Mouse (Mus musculus) Muller cell, postnatal 12 days (primary cell): ENCODE measurements around the gene Rnasel.

ENCODE experiments used
- DNase-seq: peaks from one replicate; pipeline ENCODE4 v3.0.0-alpha.2; 2015; ENCODE audit errors: inconsistent ontology term

Rnasel gene

DNA sequence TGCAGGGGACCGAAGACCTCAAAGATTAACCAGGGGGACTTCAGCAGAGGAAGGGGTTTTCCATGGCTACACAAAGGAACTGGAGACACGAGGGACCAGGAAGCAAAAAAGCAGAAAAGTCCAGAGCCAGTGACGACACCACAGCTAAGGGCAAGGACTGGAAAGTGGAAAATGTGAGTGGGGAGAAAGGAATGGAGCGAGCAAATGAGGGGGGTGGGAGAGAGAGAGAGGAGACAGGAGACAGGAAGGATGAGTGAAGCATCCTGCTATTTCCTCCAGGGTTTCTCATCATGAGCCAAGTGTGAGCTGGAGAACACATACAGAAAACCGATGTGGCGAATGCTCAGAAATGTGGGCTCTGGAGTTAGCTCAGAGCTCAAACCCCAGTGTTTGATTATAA, 13.1 kb upstream of the Rnasel start:
- DNase-seq = peak; percentile 70

GRCm38 (mm10) chr1:153737101-153738085, 11.8 kb upstream of the Rnasel start:
- DNase-seq = peak; percentile 89

DNA sequence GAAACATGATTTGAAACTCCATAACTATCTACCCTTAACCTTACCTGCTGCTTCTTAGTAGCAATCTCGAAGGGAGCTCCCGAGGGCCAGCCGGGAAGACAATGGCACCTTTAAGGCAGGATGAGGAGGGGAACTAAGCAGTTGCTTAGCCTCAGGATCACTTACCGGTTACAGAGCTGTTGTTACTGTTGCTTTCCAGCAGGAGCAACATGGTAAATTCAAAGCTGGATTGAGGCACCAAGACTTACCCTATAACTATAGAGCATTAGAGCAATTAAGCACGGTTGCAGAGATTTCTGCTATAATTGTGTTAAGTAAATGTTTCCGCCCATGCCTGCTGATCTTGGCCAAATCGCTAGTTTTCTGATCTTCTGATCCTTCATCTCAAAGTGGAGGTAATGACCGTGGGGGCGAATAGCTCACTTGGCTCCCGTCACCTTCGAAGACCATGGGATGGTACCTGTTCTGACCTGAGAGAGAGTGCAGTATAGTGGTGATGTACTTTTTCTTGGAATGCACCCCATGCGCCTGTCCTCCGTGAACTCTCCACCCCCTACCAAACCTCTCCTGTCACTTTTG, 9.7 kb upstream of the Rnasel start:
- DNase-seq = no peak

DNA sequence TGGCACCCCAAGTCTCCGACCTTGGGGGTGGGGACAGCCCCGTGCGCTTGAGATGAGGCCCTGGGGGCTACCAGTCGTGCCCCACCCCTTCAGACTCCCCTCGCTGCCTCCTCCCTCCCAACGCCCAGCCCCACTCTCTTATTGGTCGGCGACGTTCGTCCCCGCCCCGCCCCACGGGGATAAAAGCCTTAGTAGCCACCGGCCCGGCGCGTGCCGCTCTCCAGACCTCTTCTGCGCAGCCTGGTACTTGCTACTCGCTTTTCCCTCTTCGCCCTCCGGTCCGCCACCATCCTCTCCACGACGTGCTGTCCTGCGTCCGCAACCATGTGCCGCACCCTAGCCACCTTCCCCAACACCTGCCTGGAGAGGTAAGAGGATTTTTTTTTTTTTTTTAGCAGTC, 9.1 kb upstream of the Rnasel start, which contains the start of gene Rgs16:
Gene Rgs16, plus strand, starts transcription at position 205 of the 400 bp plus-strand sequence.
- peak; percentile 98 for DNase-seq

DNA sequence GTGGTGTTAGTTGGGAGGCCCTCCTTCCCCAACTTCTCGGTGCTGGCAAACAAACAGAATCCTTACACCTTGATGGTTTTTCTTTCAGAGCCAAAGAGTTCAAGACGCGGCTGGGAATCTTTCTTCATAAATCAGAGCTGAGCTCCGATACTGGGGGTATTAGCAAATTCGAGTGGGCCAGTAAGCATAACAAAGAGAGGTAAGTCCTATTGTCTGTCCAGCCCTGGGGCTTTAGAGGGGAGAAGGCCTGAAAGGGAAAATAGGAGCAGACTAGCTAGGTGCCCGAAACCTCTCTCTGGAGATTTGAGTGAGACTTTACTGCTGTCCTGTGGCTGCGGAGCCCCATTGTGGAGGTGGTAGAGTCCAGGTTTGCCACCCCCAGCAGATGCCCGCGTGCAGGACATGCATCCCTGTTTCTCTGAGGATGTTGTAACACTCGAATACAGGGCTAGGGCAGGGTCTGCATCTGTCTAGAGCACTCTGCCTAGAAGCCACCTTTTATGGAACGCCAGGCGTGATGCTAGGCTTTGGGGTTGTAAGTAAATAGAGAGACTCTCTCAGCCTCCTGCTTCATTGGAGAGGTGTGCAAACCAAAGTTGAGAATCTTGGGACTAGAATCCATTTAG, 8.3 kb upstream of the Rnasel start:
- peak; percentile 57 for DNase-seq

DNA sequence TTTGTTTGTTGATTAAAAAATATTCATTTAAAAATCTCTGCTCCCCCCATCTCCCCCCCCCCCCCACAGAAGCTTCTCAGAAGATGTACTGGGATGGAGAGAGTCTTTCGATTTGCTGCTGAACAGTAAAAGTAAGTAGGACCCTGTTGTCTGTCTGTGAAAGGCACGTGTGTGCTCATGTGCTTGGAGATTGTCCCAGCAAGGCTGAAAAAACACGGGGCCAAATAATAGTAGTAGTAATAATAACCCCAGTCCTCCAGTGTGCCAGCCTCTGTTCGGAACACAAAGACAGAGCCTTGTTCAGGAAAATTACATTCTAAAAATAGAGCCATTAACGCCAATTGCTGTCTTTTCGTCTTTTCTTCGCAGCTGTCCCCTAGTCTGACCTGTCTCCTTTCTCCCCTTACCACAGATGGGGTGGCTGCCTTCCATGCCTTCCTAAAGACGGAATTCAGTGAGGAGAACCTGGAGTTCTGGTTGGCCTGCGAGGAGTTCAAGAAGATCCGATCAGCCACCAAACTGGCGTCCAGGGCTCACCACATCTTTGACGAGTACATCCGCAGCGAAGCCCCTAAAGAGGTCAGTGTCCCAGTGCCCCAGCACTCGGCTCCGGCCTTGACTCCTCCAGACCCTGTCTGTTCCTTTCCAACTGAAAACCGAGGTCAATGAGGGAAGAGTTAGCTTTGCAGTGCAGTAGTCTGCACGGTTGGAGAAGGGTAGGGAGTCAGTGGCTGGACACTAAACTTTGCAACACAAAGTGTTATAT, 7.5 kb upstream of the Rnasel start:
- peak; percentile 48 for DNase-seq

- DNase-seq = peak; percentile 83
These were observed 6.7 kb upstream of the Rnasel start for GRCm38 (mm10) chr1:153742374-153743155.

- DNase-seq = peak; percentile 71
These were observed 3.0 kb upstream of the Rnasel start for GRCm38 (mm10) chr1:153746119-153746670.

DNA sequence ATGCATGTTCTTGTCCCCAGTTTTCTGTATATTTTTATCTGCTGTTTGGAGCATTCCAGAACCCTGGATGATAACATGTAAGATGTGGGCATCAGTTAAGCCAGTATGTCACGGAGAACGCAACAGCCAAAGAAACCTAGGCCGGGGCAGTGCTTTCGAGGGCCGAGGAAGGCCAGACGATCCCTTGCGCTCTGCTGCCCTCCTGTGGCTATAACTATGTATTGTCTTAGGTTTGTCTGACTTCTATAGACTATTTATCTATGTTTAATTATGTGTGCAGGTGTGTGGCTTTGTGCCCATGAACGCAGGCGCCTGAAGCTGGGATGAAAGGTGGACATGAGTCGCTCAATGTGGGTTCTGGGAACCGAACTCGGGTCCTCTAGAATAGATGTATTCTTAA, 2.5 kb upstream of the Rnasel start:
- DNase-seq = peak; percentile 85

- DNase-seq = no peak
These were observed 1.2 kb upstream of the Rnasel start for GRCm38 (mm10) chr1:153747861-153748530.

GRCm38 (mm10) chr1:153748549-153748948, 677 bp upstream of the Rnasel start:
- DNase-seq = peak; percentile 61

DNA sequence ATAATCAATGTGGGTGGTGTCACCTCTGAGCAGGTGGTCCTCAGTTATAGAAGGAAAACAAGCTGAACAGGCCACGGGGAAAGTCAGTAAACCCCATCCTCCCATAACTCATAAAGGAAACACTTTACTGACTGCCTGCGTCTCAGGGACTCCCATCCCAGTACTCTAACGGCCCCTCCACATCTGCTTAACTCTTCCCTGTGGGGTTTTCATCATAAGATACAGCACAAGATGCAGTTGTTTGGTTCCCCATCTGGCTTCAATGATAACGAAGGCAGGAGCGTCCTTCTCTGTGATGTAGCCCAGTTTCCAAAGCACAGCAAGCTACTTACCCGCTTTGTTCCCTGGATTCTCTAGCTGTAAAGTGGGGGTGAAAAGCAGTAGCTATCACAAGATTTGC, 828 bp downstream of the Rnasel start:
- no peak for DNase-seq

DNA sequence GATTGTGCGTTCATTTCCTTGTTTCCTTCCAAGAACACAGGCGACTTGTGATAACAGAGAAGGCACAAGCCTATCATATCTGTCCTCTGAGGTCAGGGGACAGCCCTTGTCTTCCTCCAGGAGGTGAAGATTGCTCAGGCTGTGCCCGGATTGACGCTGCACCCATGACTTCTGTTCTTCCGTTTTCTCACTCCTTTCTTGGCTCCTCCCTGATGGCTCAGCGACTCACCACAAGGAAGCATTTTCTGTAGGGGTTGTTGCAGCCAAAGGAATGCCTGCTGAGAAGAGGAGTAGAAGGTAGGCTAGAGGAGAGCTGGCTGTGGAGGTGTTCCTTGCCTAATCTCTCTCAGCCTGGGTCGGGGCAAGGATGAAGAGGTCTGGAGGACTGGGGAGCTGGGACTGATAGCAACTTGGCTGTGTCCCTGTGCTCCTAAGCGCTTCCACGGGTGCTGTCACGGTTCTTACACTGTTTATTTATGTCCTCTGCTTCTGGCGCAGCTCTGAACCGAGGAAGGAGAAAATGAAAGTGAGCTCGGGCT, 2.6 kb downstream of the Rnasel start:
- no peak for DNase-seq

GRCm38 (mm10) chr1:153752521-153752920, 3.3 kb downstream of the Rnasel start:
- DNase-seq = no peak

GRCm38 (mm10) chr1:153753725-153754464, 4.7 kb downstream of the Rnasel start:
- no peak for DNase-seq

- no peak for DNase-seq
These were observed 14.9 kb downstream of the Rnasel start for GRCm38 (mm10) chr1:153764136-153764535.

DNA sequence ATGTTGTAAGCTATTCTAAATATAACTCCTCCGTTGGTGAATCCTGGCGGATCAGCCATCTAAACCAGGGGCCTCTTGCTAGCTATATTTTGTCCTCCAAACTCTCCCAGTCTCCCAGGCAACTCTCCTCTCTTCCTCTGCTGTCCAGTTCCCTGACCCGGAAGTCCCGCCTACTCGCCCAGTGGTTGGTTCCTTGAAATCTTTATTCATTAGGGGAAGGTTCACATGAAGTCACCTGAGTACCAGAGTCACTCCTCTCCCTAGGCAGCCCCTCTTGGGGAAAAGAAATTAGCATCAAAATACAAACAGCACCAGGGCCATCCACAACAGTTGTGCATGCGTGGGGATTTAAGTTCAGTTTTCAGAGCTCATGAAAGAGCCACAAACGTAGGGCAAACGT, 17.1 kb downstream of the Rnasel start:
- no peak for DNase-seq

- DNase-seq = no peak
These were observed 18.1 kb downstream of the Rnasel start for GRCm38 (mm10) chr1:153767281-153767680.

GRCm38 (mm10) chr1:153768465-153768864, 19.2 kb downstream of the Rnasel start:
- no peak for DNase-seq
